Mouse (Mus musculus) G1E (cell line): Measurements from ENCODE around the gene Slc36a2. TPM values are rescaled to one million over a fixed set of nuclear protein-coding genes. Genes with fewer than 3 reads are reported as not detected.

ENCODE experiments used
- ATAC-seq: 2 replicates; pipeline ENCODE4 v1.8.0; 2016; ENCODE audit warnings: mild to moderate bottlenecking; ENCODE audit not compliant: insufficient number of reproducible peaks, poor library complexity, low FRiP score, severe bottlenecking; ENCODE audit errors: extremely low read depth
- DNase-seq: peaks from one replicate; pipeline ENCODE4 v3.0.0; 2012; ENCODE audit warnings: low spot score
- H3K27me3 ChIP-seq: 2 replicates; pipeline ENCODE4 v1.6.1; 2012; ENCODE audit warnings: mild to moderate bottlenecking, low read length, inconsistent platforms; ENCODE audit not compliant: insufficient read depth
- H3K36me3 ChIP-seq: replicated peaks from 2 replicates; pipeline ENCODE3; 2012; ENCODE audit warnings: mild to moderate bottlenecking, inconsistent platforms
- H3K4me1 ChIP-seq: 2 replicates; pipeline ENCODE4 v1.6.1; 2012; ENCODE audit warnings: low read depth, low read length, inconsistent platforms, mixed read lengths; ENCODE audit not compliant: insufficient read depth
- H3K4me3 ChIP-seq: 2 replicates; pipeline ENCODE4 v1.5.1; 2012; ENCODE audit warnings: low read depth, mild to moderate bottlenecking, inconsistent platforms, low read length, moderate library complexity, mixed read lengths
- H3K9me3 ChIP-seq: replicated peaks from 2 replicates; pipeline ENCODE4 v1.6.1; 2012; ENCODE audit warnings: inconsistent platforms
- CTCF ChIP-seq: IDR thresholded peaks from 2 replicates; pipeline ENCODE4 v1.5.1; 2012; ENCODE audit warnings: low read depth, low read length, inconsistent platforms, mixed read lengths
- GATA1 ChIP-seq: IDR thresholded peaks from 2 replicates; pipeline ENCODE4 v1.6.1; 2012; ENCODE audit warnings: borderline replicate concordance, low read length, inconsistent platforms, mixed read lengths
- GATA2 ChIP-seq: IDR thresholded peaks from 2 replicates; pipeline ENCODE4 v1.6.1; 2012; ENCODE audit warnings: low read depth, low read length, inconsistent platforms, borderline replicate concordance
- POLR2AphosphoS5 ChIP-seq: IDR thresholded peaks from 2 replicates; pipeline ENCODE4 v1.6.1; 2012; ENCODE audit warnings: low read depth, low read length, inconsistent platforms; ENCODE audit not compliant: insufficient replicate concordance
- TAL1 ChIP-seq: conservative IDR thresholded peaks from 2 replicates; pipeline ENCODE4 v1.6.1; 2012; ENCODE audit warnings: low read depth, low read length, inconsistent platforms, mixed read lengths
- polyA plus RNA-seq: library from polyadenylated mRNA; stranded (reverse); fragments of >175 nt; gene quantifications from 2 replicates; pipeline ENCODE4 v1.2.3, GENCODE M21; 2012
- total RNA-seq, 2 experiments: library from RNA; stranded (forward) in 1 of 2; stranded (reverse) in 1 of 2; fragments of 200-1000 nt in 1 of 2; fragments of >200 nt in 1 of 2; fragmentation: Nextera tagmentation in 1 of 2; gene quantifications; 2 replicates each; pipeline ENCODE4 v1.2.3; 2014 to 2017

The Slc36a2 gene
- total and polyA plus RNA-seq, 3 experiments: 0.16 TPM; not detected in 2

DNA sequence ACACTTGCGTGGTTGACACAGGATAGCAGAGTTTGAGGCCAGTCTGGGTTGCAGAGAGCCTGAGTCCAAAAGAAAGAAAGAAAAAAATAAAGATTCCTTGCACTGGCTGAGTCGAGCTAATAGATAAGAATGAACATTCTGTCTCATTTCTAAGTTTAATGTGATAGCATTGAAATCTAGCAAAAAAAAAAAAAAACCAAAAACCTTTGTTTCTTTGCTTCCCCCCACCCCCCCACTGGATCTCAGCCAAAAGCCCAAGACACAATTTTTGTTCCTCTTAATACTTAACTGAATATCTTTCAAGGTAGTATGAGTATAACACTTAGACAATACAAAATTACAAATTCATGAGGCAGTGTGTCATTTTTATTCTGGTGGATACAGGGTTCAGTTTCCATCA lies 24.2 kb upstream of the Slc36a2 start:
- ATAC-seq (no peak), DNase-seq (no peak)
- TF ChIP-seq TAL1 (no peak), GATA1 (no peak)
- Histone ChIP-seq H3K4me1 (peaks cover 22% of the 10 kb centered on the region), H3K36me3 (peaks cover 48% of the 10 kb centered on the region), H3K9me3 (no peaks in the 10 kb centered on the region), H3K27me3 (no peaks in the 10 kb centered on the region), H3K4me3 (no peak overlapping the region)

DNA sequence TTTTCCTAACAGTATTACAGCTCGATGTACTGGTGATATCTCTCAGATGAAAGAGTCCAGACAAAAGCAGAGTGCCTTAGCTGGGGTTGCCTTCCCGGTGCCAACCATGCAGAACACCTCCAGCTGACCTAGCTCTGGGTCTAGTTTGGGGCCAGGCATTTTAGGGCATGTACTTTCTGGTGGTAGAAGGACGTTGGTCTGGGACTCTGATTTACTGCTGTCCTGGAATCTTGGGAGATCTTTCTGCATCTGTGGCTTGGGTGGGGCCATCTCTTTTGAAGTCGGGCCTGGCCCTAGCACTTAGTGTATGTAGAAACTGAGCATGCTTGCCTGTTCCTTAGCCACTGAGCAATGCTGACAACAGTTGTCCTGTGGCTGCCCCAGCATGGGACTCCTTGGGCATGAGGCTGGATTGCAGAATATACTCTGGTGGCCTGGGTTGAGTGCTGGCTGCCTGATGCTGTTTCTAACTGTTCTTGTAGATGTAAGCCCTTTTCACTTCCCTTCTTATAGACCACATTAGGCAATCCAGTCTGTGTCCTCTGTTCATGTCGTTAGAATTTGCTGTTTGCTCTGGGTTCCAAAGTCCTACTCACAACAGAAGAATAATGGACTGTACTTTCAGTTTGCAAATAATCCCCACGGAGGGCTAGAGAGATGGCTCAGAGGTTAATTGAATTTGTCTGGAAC lies 23.3 kb upstream of the Slc36a2 start:
- peaks cover 18% of the 10 kb centered on the region for H3K4me1 ChIP-seq
- TF ChIP-seq GATA1 (no peak), CTCF (no peak), TAL1 (no peak), GATA2 (no peak), POLR2AphosphoS5 (no peak)
- ATAC-seq: no peak

DNA sequence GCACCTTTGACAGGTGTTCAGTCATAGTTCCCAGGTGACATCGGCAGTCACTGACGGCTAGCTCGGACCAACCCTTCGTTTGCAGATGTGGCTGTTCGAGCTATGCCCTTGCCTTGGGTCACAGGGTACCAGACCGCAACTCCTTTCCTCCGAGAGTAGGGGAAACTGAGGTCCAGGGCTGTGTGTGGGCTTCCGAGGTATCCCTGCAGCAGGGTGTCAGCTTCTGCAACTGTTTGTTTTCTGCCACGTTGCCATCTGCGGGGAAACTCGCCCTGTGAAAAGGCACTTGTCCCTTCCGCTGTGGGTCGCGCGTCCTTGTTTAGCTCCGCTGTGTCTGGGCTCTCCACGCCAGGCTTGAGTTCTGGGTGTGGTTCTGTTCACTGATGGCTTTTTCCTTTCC lies 19.7 kb upstream of the Slc36a2 start:
- no peak for TF ChIP-seq POLR2AphosphoS5
- TF ChIP-seq CTCF: no peak
- TF ChIP-seq GATA1: no peak
- no peak for TF ChIP-seq TAL1
- no peak for TF ChIP-seq GATA2
- H3K27me3 ChIP-seq: no peaks in the 10 kb centered on the region; the same call in 1 of the 2 replicates
- H3K4me3 ChIP-seq: peak overlapping the region; percentile 84
- DNase-seq (peak; percentile 15), ATAC-seq (peak; percentile 37; the same call in 1 of the 2 replicates)
- peaks cover 16% of the 10 kb centered on the region for H3K36me3 ChIP-seq
- no peaks in the 10 kb centered on the region for H3K9me3 ChIP-seq
- H3K4me1 ChIP-seq: peaks cover 15% of the 10 kb centered on the region

More for the DNA sequence above, 23.3 kb upstream of the Slc36a2 start:
- Histone ChIP-seq H3K27me3 (no peaks in the 10 kb centered on the region), H3K9me3 (no peaks in the 10 kb centered on the region), H3K36me3 (peaks cover 41% of the 10 kb centered on the region), H3K4me3 (no peak overlapping the region)
- no peak for DNase-seq

DNA sequence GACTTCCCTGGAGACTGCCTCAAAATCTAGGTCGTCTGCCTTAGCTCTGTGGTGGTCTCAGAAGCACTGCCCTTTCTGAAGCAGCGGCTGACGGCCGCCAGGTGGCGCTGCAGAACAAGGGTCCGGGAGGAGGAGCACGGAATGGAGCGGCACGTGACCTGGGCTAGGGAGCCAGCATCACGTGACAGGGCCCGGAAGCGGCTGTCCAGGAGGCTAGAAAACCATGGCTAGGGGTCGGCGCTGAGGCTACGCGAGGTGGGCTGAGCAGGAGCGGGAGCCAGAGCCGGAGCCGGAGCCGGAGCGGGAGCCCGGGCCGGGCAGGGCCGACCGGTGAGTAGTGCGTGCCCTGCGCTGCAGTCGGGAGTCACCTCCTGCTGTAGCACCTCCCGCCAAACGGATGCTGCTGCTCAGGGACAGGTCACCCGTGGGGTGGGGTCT lies 19.3 kb upstream of the Slc36a2 start, which contains the start of gene Slc36a1:
Slc36a1 (plus strand) TSS at position 192 of the 438 bp plus-strand sequence.
- TF ChIP-seq CTCF (peak; percentile 83), POLR2AphosphoS5 (no peak)
- DNase-seq (peak; percentile 93), ATAC-seq (peak; percentile 80)
- H3K36me3 ChIP-seq: peaks cover 15% of the 10 kb centered on the region
- H3K27me3 ChIP-seq: no peaks in the 10 kb centered on the region; the same call in 1 of the 2 replicates
- peaks cover 15% of the 10 kb centered on the region for H3K4me1 ChIP-seq
- no peaks in the 10 kb centered on the region for H3K9me3 ChIP-seq
- peak within 1 kb of the TSS; percentile 84 for H3K4me3 ChIP-seq

DNA sequence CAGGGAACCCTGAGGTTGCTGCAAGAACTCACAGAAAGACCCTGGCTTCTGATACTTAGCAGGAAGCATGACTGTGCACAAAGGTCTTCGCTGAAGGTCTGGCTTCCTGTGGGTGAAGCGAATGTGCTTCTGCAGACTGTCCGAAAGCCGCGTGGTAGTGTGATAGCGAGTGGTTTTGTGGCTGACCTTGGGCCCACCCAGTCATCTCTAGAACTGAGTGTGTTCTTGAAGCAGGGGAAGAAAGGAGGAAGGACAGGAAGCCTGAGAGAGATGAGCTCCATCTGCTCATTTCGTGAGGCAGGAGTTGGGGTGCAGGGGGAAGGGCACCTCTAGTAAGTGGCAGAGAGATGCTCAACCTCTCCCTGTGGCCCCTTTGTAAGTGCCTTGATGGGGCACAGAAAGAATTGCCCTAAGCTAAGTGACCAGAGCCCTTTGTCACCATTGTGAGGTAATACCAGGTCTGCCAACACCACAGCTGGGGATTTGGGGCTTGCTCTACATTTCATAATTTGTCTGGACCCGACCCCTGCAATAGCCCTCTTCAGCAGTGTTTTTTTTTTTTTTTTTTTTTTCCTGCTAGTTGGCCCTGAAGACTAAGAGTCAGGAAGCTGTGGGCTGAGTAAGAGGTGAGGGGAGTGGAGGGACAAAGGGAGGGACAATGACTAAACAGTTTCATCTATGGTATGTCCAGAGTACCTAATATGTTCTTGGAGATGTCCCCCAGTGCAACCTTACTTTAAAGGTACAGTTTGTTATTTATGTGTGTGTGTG lies 13.0 kb upstream of the Slc36a2 start:
- peaks cover 10% of the 10 kb centered on the region for H3K27me3 ChIP-seq
- ATAC-seq (peak; percentile 40; the same call in 1 of the 2 replicates), DNase-seq (no peak)
- H3K4me3 ChIP-seq: no peak overlapping the region
- TF ChIP-seq GATA1 (no peak), CTCF (no peak), TAL1 (no peak), GATA2 (no peak), POLR2AphosphoS5 (no peak)
- H3K36me3 ChIP-seq: no peaks in the 10 kb centered on the region
- no peaks in the 10 kb centered on the region for H3K4me1 ChIP-seq
- no peaks in the 10 kb centered on the region for H3K9me3 ChIP-seq

DNA sequence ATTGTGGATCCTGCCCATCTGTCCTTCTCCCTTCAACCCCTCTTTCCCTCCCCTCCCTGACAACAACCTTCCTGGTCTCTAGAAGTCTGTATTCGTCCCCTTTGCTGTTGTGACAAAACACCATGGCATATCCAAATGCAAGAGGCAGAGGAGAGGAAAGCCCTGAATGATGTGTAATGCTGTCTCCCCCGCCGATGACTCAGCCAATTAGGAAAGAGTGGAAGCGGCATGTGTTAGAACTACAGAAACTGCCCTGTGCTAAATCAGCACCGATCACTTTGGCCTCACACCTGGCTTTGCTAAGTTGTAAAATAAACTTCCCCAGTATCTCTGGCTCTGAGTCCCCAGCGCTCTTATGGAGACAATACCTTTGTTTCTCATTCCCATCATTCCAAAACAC lies 12.2 kb upstream of the Slc36a2 start:
- H3K4me3 ChIP-seq: no peak overlapping the region
- H3K9me3 ChIP-seq: no peaks in the 10 kb centered on the region
- TF ChIP-seq GATA1 (no peak), TAL1 (no peak), GATA2 (no peak), POLR2AphosphoS5 (no peak), CTCF (no peak)
- ATAC-seq: no peak
- H3K36me3 ChIP-seq: no peaks in the 10 kb centered on the region
- H3K4me1 ChIP-seq: no peaks in the 10 kb centered on the region
- peaks cover 10% of the 10 kb centered on the region for H3K27me3 ChIP-seq
- DNase-seq: no peak
